Mouse (Mus musculus) lung, postnatal 10 days (tissue): ENCODE data around the gene Gnpat.

Source experiments
- DNase-seq: peaks from one replicate; pipeline ENCODE4 v3.0.0; 2021

Gnpat gene

GRCm38 (mm10) chr8:124909936-124910335, 47.1 kb downstream of the Gnpat start:
- DNase-seq: no peak

- no peak for DNase-seq
Measured at GRCm38 (mm10) chr8:124910349-124910748, 47.5 kb downstream of the Gnpat start.

- DNase-seq: no peak
Measured at GRCm38 (mm10) chr8:124911938-124912872, 49.4 kb downstream of the Gnpat start.

GRCm38 (mm10) chr8:124914061-124914460, 51.2 kb downstream of the Gnpat start:
- DNase-seq: no peak

- DNase-seq: no peak
Measured at GRCm38 (mm10) chr8:124917741-124918484, 55.1 kb downstream of the Gnpat start.

GRCm38 (mm10) chr8:124921369-124922279, 58.8 kb downstream of the Gnpat start:
- DNase-seq: no peak

- no peak for DNase-seq
Measured at GRCm38 (mm10) chr8:124922490-124923089, 59.8 kb downstream of the Gnpat start.

GRCm38 (mm10) chr8:124923971-124924652, 61.3 kb downstream of the Gnpat start:
- DNase-seq: no peak

- peak; percentile 24 for DNase-seq
Measured at GRCm38 (mm10) chr8:124925544-124926266, 62.9 kb downstream of the Gnpat start.

GRCm38 (mm10) chr8:124926351-124926771, 63.5 kb downstream of the Gnpat start:
- peak; percentile 88 for DNase-seq

- no peak for DNase-seq
Measured at GRCm38 (mm10) chr8:124929006-124929405, 66.2 kb downstream of the Gnpat start.

- DNase-seq: no peak
Measured at GRCm38 (mm10) chr8:124930086-124930485, 67.3 kb downstream of the Gnpat start.

- no peak for DNase-seq
Measured at GRCm38 (mm10) chr8:124930649-124931048, 67.8 kb downstream of the Gnpat start.

- DNase-seq: no peak
Measured at GRCm38 (mm10) chr8:124932435-124932834, 69.6 kb downstream of the Gnpat start.

- peak; percentile 47 for DNase-seq
Measured at GRCm38 (mm10) chr8:124935116-124935515, 72.3 kb downstream of the Gnpat start.

GRCm38 (mm10) chr8:124936699-124937098, 73.9 kb downstream of the Gnpat start:
- no peak for DNase-seq

GRCm38 (mm10) chr8:124937293-124937692, 74.5 kb downstream of the Gnpat start:
- DNase-seq: no peak
